Comparison of ENCODE assay signal across 23 mouse cellular contexts in genomic region chr1:121029375-121029774, GRCm38 (mm10).
"Had no signal": no experiment of that assay in that cellular context is flagged by ENCODE, and none has a peak within 500 bp of the region (broad histone marks: within the 10 kb centered on the region; RNA-seq: fewer than 3 reads in every experiment).

No protein-coding gene starts in this region.

- H3K27ac ChIP-seq: heart, adult 2 months; heart, embryonic 13.5 days; heart, embryonic 15.5 days; hindbrain, embryonic 13.5 days; hindbrain, embryonic 15.5 days; hindbrain, postnatal 0 days; kidney, embryonic 15.5 days; kidney, postnatal 0 days; limb, embryonic 13.5 days had no signal

- H3K36me3 ChIP-seq: heart, embryonic 13.5 days; heart, embryonic 15.5 days; hindbrain, embryonic 13.5 days; hindbrain, embryonic 15.5 days; kidney, embryonic 15.5 days; limb, embryonic 13.5 days had no signal

- H3K9me3 ChIP-seq: heart, embryonic 15.5 days; hindbrain, embryonic 13.5 days; hindbrain, embryonic 15.5 days; kidney, embryonic 15.5 days; limb, embryonic 13.5 days had no signal

- H3K9ac ChIP-seq: heart, embryonic 13.5 days; heart, embryonic 15.5 days; hindbrain, embryonic 13.5 days; hindbrain, embryonic 15.5 days; kidney, embryonic 15.5 days; limb, embryonic 13.5 days had no signal

- DNase-seq: gastrocnemius, postnatal 14 days; gastrocnemius, postnatal 36 days; heart, adult 2 months; heart, postnatal 14 days; heart, postnatal 36 days; kidney, adult 11 months; kidney, adult 2 months; kidney, adult 9 months; kidney, postnatal 14 days; kidney, postnatal 36 days; layer of hippocampus, adult 9-11 months; layer of hippocampus, postnatal 36 days; left cerebral cortex, postnatal 4 days had no signal

- ATAC-seq: hindbrain, postnatal 0 days; intestine, embryonic 16.5 days had no signal

- H3K4me1 ChIP-seq: heart, embryonic 13.5 days; heart, embryonic 15.5 days; hindbrain, embryonic 13.5 days; hindbrain, embryonic 15.5 days; kidney, embryonic 15.5 days; limb, embryonic 13.5 days had no signal

- H3K4me3 ChIP-seq: heart, adult 2 months; heart, embryonic 13.5 days; heart, embryonic 15.5 days; hindbrain, embryonic 13.5 days; hindbrain, embryonic 15.5 days; kidney, embryonic 15.5 days; limb, embryonic 13.5 days had no signal

- H3K4me2 ChIP-seq: heart, embryonic 11.5 days; heart, embryonic 13.5 days; heart, embryonic 15.5 days; hindbrain, embryonic 13.5 days; hindbrain, embryonic 15.5 days; kidney, embryonic 15.5 days; limb, embryonic 13.5 days had no signal

- H3K27me3 ChIP-seq: heart, embryonic 13.5 days; heart, embryonic 15.5 days; hindbrain, embryonic 13.5 days; kidney, embryonic 15.5 days; limb, embryonic 13.5 days had no signal
